Mouse (Mus musculus) B cell, adult 67 days (primary cell): ENCODE measurements around the gene Serpina1c. TPM values are rescaled to one million over a fixed set of nuclear protein-coding genes. Genes with fewer than 3 reads are reported as not detected.

Experiments
- total RNA-seq, 2 experiments: library from RNA; stranded (reverse); gene quantifications; 4 replicates each; pipeline ENCODE4 v1.2.4; 2023

Gene Serpina1c
- total RNA-seq: not detected

DNA sequence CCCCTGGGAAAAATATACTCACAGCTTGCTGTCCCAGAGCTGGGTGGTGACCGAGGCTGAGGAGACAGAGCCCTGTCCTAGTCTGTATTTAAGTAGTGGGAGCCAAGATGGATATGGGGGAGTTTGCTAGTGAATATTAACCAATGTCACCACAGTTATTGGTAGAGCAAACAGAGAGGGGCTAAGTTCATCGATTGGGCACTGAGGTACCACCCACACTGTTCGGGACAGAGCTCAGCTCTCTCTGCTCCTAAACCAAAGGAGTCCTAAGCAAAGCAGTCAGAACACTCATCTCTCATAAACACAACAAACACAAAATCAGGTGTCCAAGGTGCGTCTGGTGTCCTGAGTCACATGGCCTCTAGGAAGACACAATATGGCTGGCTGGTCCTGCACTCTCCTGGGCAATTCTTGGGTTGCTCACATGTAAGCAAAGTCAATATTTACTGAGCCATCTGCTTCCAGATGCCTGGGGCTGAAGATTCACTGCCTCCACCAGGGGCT lies at the start of gene Serpina1c:
Serpina1c (minus strand) TSS at position 51 of the 504 bp plus-strand sequence.

DNA sequence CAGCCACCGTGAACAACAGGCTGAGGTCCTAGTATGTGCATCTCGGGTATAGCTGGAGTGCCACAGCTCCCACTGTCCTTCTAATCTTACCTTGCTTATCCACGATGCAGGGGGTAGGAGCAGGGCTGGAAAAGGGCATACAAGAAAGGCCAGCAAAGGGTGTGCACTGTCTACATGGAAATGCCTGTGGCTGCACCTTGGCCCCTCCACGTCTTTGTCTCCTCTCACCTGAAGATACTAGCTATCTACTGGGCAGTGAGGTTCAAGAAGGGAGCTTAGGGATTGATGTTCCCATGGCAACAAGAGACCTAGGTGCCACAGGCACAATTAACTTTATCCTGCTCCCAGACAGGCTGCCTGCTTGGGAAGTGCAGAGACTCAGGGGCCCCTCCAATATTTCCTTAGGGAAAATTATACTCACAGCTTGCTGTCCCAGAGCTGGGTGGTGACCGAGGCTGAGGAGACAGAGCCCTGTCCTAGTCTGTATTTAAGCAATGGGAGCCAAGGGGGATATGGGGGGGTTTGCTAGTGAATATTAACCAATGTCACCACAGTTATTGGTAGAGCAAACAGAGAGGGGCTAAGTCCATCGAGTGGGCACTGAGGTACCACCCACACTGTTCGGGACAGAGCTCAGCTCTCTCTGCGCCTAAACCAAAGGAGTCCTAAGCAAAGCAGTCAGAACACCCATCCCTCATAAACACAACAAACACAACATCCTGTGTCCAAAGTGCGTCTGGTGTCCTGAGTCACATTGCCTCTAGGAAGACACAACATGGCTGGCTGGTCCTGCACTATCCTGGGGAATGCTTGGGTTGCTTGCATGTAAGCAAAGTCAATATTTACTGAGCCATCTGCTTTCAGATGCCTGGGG lies 41.3 kb downstream of the Serpina1c start, which contains the start of gene Serpina1a:
Serpina1a (minus strand) TSS at position 462 of the 874 bp plus-strand sequence.

Other genes starting within 250 kb of the Serpina1c start
- gene Serpina6, start 247.7 kb downstream of the Serpina1c start, total RNA-seq: not detected
- gene Serpina16, start 228.7 kb downstream of the Serpina1c start, total RNA-seq: not detected
- not detected for gene Serpina1f, start 209.4 kb downstream of the Serpina1c start, total RNA-seq
- gene Serpina1d, start 131.3 kb downstream of the Serpina1c start, total RNA-seq: not detected
- gene Serpina1b, start 74.5 kb downstream of the Serpina1c start, total RNA-seq: not detected
- not detected for gene Serpina1a, start 41.3 kb downstream of the Serpina1c start, total RNA-seq
- not detected for gene Serpina1e, start 54.1 kb upstream of the Serpina1c start, total RNA-seq
- gene Serpina11, start 85.1 kb upstream of the Serpina1c start, total RNA-seq: not detected
- not detected for gene Serpina9, start 108.9 kb upstream of the Serpina1c start, total RNA-seq
- gene Serpina12, start 139.6 kb upstream of the Serpina1c start, total RNA-seq: not detected
- gene Serpina5, start 196.2 kb upstream of the Serpina1c start, total RNA-seq: not detected
- gene Serpina3a, start 207.8 kb upstream of the Serpina1c start, total RNA-seq: not detected
- gene Serpina3b, start 223.1 kb upstream of the Serpina1c start, total RNA-seq: not detected
- not detected for gene Serpina3c, start 249.0 kb upstream of the Serpina1c start, total RNA-seq